Mouse (Mus musculus) left cerebral cortex, adult 11 months (tissue): ENCODE results near the gene Syt16.

Experiments
- DNase-seq: peaks from one replicate; pipeline ENCODE4 v3.0.0; 2022; ENCODE audit warnings: low spot score

The Syt16 gene

GRCm38 (mm10) chr12:74013739-74014138 lies 16.3 kb downstream of the Syt16 start:
- peak; percentile 68 for DNase-seq

- no peak for DNase-seq
Observed at GRCm38 (mm10) chr12:74014739-74015270, 17.3 kb downstream of the Syt16 start.

GRCm38 (mm10) chr12:74015491-74015890 lies 18.0 kb downstream of the Syt16 start:
- DNase-seq = no peak

GRCm38 (mm10) chr12:74023260-74023659 lies 25.8 kb downstream of the Syt16 start:
- no peak for DNase-seq

GRCm38 (mm10) chr12:74024912-74025311 lies 27.5 kb downstream of the Syt16 start:
- DNase-seq = no peak

- no peak for DNase-seq
Observed at GRCm38 (mm10) chr12:74043225-74043624, 45.8 kb downstream of the Syt16 start.

- no peak for DNase-seq
Observed at GRCm38 (mm10) chr12:74043755-74044154, 46.3 kb downstream of the Syt16 start.

GRCm38 (mm10) chr12:74044241-74044640 lies 46.8 kb downstream of the Syt16 start:
- no peak for DNase-seq

- DNase-seq = peak; percentile 76
Observed at GRCm38 (mm10) chr12:74055336-74055931, 58.0 kb downstream of the Syt16 start.

GRCm38 (mm10) chr12:74056162-74056561 lies 58.7 kb downstream of the Syt16 start:
- no peak for DNase-seq

GRCm38 (mm10) chr12:74062547-74062946 lies 65.1 kb downstream of the Syt16 start:
- DNase-seq = no peak

GRCm38 (mm10) chr12:74068912-74069311 lies 71.5 kb downstream of the Syt16 start:
- DNase-seq = no peak

- DNase-seq = no peak
Observed at GRCm38 (mm10) chr12:74075590-74075989, 78.1 kb downstream of the Syt16 start.

GRCm38 (mm10) chr12:74076091-74076490 lies 78.6 kb downstream of the Syt16 start:
- peak; percentile 60 for DNase-seq

- no peak for DNase-seq
Observed at GRCm38 (mm10) chr12:74081122-74081521, 83.7 kb downstream of the Syt16 start.

GRCm38 (mm10) chr12:74084389-74084788 lies 86.9 kb downstream of the Syt16 start:
- DNase-seq = no peak

- DNase-seq = no peak
Observed at GRCm38 (mm10) chr12:74087086-74087485, 89.6 kb downstream of the Syt16 start.

GRCm38 (mm10) chr12:74089342-74090131 lies 92.1 kb downstream of the Syt16 start:
- no peak for DNase-seq

GRCm38 (mm10) chr12:74092546-74092945 lies 95.1 kb downstream of the Syt16 start:
- no peak for DNase-seq

- no peak for DNase-seq
Observed at GRCm38 (mm10) chr12:74093110-74093509, 95.6 kb downstream of the Syt16 start.

GRCm38 (mm10) chr12:74094701-74095100 lies 97.2 kb downstream of the Syt16 start:
- no peak for DNase-seq

- DNase-seq = no peak
Observed at GRCm38 (mm10) chr12:74098572-74099290, 101.3 kb downstream of the Syt16 start.
